Mouse (Mus musculus) heart, postnatal 0 days (tissue): ENCODE data around the gene Agbl3. TPM values are rescaled to one million over a fixed set of nuclear protein-coding genes. Genes with fewer than 3 reads are reported as not detected.

Source experiments
- ATAC-seq: fragments of 200-750 bp; cut with Nextera tagmentation; 2 replicates; pipeline ENCODE4 v1.8.0; 2017; ENCODE audit warnings: low read depth, moderate number of reproducible peaks, moderate library complexity; ENCODE audit not compliant: insufficient read depth
- DNase-seq: peaks from one replicate; pipeline ENCODE4 v3.0.0-alpha.2; 2016; ENCODE audit warnings: low spot score
- H3K27ac ChIP-seq: fragments of 300-500 bp; sonication (generic); 2 replicates; pipeline ENCODE4 v1.5.1; 2014; ENCODE audit warnings: low read depth, mild to moderate bottlenecking
- H3K27me3 ChIP-seq: fragments of 300-500 bp; sonication (generic); 2 replicates; pipeline ENCODE4 v1.6.1; 2014; ENCODE audit warnings: low read length, mixed read lengths; ENCODE audit not compliant: control insufficient read depth, insufficient read depth
- H3K36me3 ChIP-seq: fragments of 300-500 bp; sonication (generic); replicated peaks from 2 replicates; pipeline ENCODE4 v1.6.1; 2014; ENCODE audit warnings: low read length, mixed read lengths; ENCODE audit not compliant: control insufficient read depth, insufficient read depth
- H3K4me1 ChIP-seq: fragments of 300-500 bp; sonication (generic); 2 replicates; pipeline ENCODE4 v1.6.1; 2014; ENCODE audit warnings: antibody characterized with exemption; ENCODE audit not compliant: control insufficient read depth, insufficient read depth
- H3K4me2 ChIP-seq: fragments of 300-500 bp; sonication (generic); 2 replicates; pipeline ENCODE4 v1.6.1; 2014; ENCODE audit warnings: low read depth, mild to moderate bottlenecking, low read length, moderate library complexity
- H3K4me3 ChIP-seq: fragments of 300-500 bp; sonication (generic); 2 replicates; pipeline ENCODE4 v1.5.1; 2014; ENCODE audit warnings: low read depth, low read length
- H3K9ac ChIP-seq: fragments of 300-500 bp; sonication (generic); replicated peaks from 2 replicates; pipeline ENCODE4 v1.6.1; 2014; ENCODE audit warnings: low read depth, low read length, mixed read lengths
- H3K9me3 ChIP-seq: fragments of 300-500 bp; sonication (generic); replicated peaks from 2 replicates; pipeline ENCODE4 v1.6.1; 2016; ENCODE audit warnings: low read length; ENCODE audit not compliant: control insufficient read depth
- CTCF ChIP-seq: IDR thresholded peaks from 2 replicates; pipeline ENCODE4 v1.5.1; 2016; ENCODE audit warnings: antibody characterized with exemption, control low read depth, low read depth
- EP300 ChIP-seq: IDR thresholded peaks from 2 replicates; pipeline ENCODE4 v1.6.1; 2016; ENCODE audit warnings: antibody characterized with exemption, low read depth
- WGBS: fragments of 180-500 bp; shearing (Covaris S2); extraction: QIAGEN DNeasy Blood & Tissue Kit; methylation state at CpG from one replicate; pipeline ENCODE4 v1.1.7; 2014; 5-methylcytosine and 5-hydroxymethylcytosine counted together
- polyA plus RNA-seq: library from polyadenylated mRNA; unstranded; fragments of >200 nt; fragmentation: Nextera tagmentation; extraction: Ambion mirVana; gene quantifications from 2 replicates; pipeline ENCODE4 v1.2.1, GENCODE M21; 2015
- total RNA-seq: library from RNA; depleted of rRNA; stranded (reverse); fragments of >200 nt; gene quantifications from 2 replicates; pipeline ENCODE4 v1.2.3, GENCODE M21; 2014; ENCODE audit warnings: low replicate concordance

Agbl3 gene
- total and polyA plus RNA-seq, 2 experiments from 2014 or later = 3.6 to 7.9 TPM

GRCm38 (mm10) chr6:34896168-34896780 lies 116.0 kb downstream of the Agbl3 start:
- no peaks in the 10 kb centered on the region for H3K27me3 ChIP-seq
- H3K4me2 ChIP-seq = no peak overlapping the region
- no peaks in the 10 kb centered on the region for H3K9me3 ChIP-seq
- TF ChIP-seq EP300 (no peak), CTCF (no peak)
- H3K9ac ChIP-seq = no peak overlapping the region
- 61% methylated on average over 16 of the region's 16 CpGs for WGBS
- H3K36me3 ChIP-seq = peaks cover 62% of the 10 kb centered on the region
- DNase-seq (no peak), ATAC-seq (no peak)
- H3K4me3 ChIP-seq = no peak overlapping the region
- H3K27ac ChIP-seq = no peak overlapping the region
- H3K4me1 ChIP-seq = peaks cover 14% of the 10 kb centered on the region

GRCm38 (mm10) chr6:34899127-34899526 lies 118.9 kb downstream of the Agbl3 start:
- Histone ChIP-seq H3K27me3 (no peaks in the 10 kb centered on the region), H3K9ac (no peak overlapping the region), H3K27ac (peak overlapping the region; percentile 49; the same call in 1 of the 2 replicates), H3K4me3 (no peak overlapping the region), H3K4me1 (peaks cover 35% of the 10 kb centered on the region), H3K4me2 (no peak overlapping the region), H3K36me3 (peaks cover 40% of the 10 kb centered on the region), H3K9me3 (no peaks in the 10 kb centered on the region)
- DNase-seq (no peak), ATAC-seq (peak; percentile 62)
- TF ChIP-seq EP300 (no peak), CTCF (no peak)
- 34% methylated on average over 2 of the region's 2 CpGs for WGBS

- 67% methylated on average over 2 of the region's 2 CpGs for WGBS
- H3K27ac ChIP-seq = no peak overlapping the region
- H3K4me2 ChIP-seq = no peak overlapping the region
- H3K9ac ChIP-seq = no peak overlapping the region
- DNase-seq (no peak), ATAC-seq (no peak)
- H3K36me3 ChIP-seq = peaks cover 39% of the 10 kb centered on the region
- TF ChIP-seq CTCF = no peak
- TF ChIP-seq EP300 = no peak
- no peak overlapping the region for H3K4me3 ChIP-seq
- H3K27me3 ChIP-seq = no peaks in the 10 kb centered on the region
- H3K4me1 ChIP-seq = peaks cover 36% of the 10 kb centered on the region
- no peaks in the 10 kb centered on the region for H3K9me3 ChIP-seq
Observed at GRCm38 (mm10) chr6:34900990-34901389, 120.8 kb downstream of the Agbl3 start.

- H3K4me2 ChIP-seq = peak overlapping the region; percentile 18; the same call in 1 of the 2 replicates
- no peaks in the 10 kb centered on the region for H3K27me3 ChIP-seq
- H3K4me1 ChIP-seq = peaks cover 40% of the 10 kb centered on the region
- H3K36me3 ChIP-seq = peaks cover 43% of the 10 kb centered on the region
- H3K9me3 ChIP-seq = no peaks in the 10 kb centered on the region
- ATAC-seq = peak; percentile 48
- no peak overlapping the region; the same call in 1 of the 2 replicates for H3K9ac ChIP-seq
- peak; percentile 72 for DNase-seq
- peak overlapping the region; percentile 52 for H3K27ac ChIP-seq
- TF ChIP-seq EP300 (no peak), CTCF (no peak)
- no peak overlapping the region for H3K4me3 ChIP-seq
- 19% methylated on average over 9 of the region's 9 CpGs for WGBS
Observed at GRCm38 (mm10) chr6:34901911-34902444, 121.7 kb downstream of the Agbl3 start.

GRCm38 (mm10) chr6:34902578-34902977 lies 122.3 kb downstream of the Agbl3 start:
- DNase-seq (no peak), ATAC-seq (no peak)
- whole genome bisulfite sequencing = 68% methylated on average over 7 of the region's 7 CpGs
- H3K9me3 ChIP-seq = no peaks in the 10 kb centered on the region
- no peak overlapping the region for H3K4me3 ChIP-seq
- H3K27ac ChIP-seq = peak overlapping the region; percentile 52
- H3K27me3 ChIP-seq = no peaks in the 10 kb centered on the region
- H3K9ac ChIP-seq = no peak overlapping the region
- peak overlapping the region; percentile 18; the same call in 1 of the 2 replicates for H3K4me2 ChIP-seq
- H3K36me3 ChIP-seq = peaks cover 38% of the 10 kb centered on the region
- TF ChIP-seq EP300 = no peak
- no peak for TF ChIP-seq CTCF
- H3K4me1 ChIP-seq = peaks cover 41% of the 10 kb centered on the region
